ENCODE assay signal across 8 mouse cellular contexts in genomic region chr12:59011275-59011843, GRCm38 (mm10). TPM values are rescaled to one million over a fixed set of nuclear protein-coding genes. Genes with fewer than 3 reads are reported as not detected.
DNase-seq lines count a peak whose midpoint lies in the region; ATAC-seq and TF ChIP-seq lines count a peak whose summit lies in the region.

No protein-coding gene starts in this region.

- H3K9me3 ChIP-seq in heart, embryonic 16.5 days (replicated peaks; ENCODE audit: control insufficient read depth, low read length) = no peaks in the 10 kb centered on the region
- H3K9me3 ChIP-seq in hindbrain, embryonic 11.5 days (ENCODE audit: control insufficient read depth, low read length) = no peaks in the 10 kb centered on the region

- CTCF ChIA-PET in Patski (lab: Charles Lee) = interaction anchor here (1.3 kb wide), 1 partner anchor 34 kb away, joined by 3 read pairs; no protein-coding TSS in a partner anchor

- under 1% methylated on average over 25 of the region's 25 CpGs for WGBS in heart, embryonic 16.5 days
- under 1% methylated on average over 25 of the region's 25 CpGs for WGBS in hindbrain, embryonic 11.5 days

- H3K4me1 ChIP-seq in heart, embryonic 16.5 days (ENCODE audit: control insufficient read depth, insufficient read depth, low read length) = peaks cover 28% of the 10 kb centered on the region
- no peaks in the 10 kb centered on the region for H3K4me1 ChIP-seq in hindbrain, embryonic 11.5 days (replicated peaks; ENCODE audit: control insufficient read depth, insufficient read depth, low read length)

- no peak for TF ChIP-seq CTCF in Patski (IDR thresholded peaks at IDR 0.05)

- POLR2A ChIA-PET in Patski (lab: Charles Lee) = interaction anchor here (0.6 kb wide), 1 partner anchor 11 kb away, joined by 5 read pairs; no protein-coding TSS in a partner anchor

- peak; percentile 8 for ATAC-seq in heart, embryonic 16.5 days (replicated peaks; ENCODE audit: extremely low read depth, insufficient read depth, low FRiP score)
- ATAC-seq in Patski = peak; percentile 64
- ATAC-seq in hindbrain, embryonic 11.5 days (ENCODE audit: low FRiP score) = no peak
- peak; percentile 66 for ATAC-seq in megakaryocyte-erythroid progenitor cell, adult 5-6 weeks (replicated peaks; ENCODE audit: low FRiP score, low TSS enrichment, poor library complexity, severe bottlenecking)
- no peak; the same call in none of the 2 replicates for ATAC-seq in monocyte, adult 5-6 weeks (replicated peaks; ENCODE audit: insufficient number of reproducible peaks, low FRiP score, low TSS enrichment, poor library complexity, severe bottlenecking)

- H3K4me3 ChIP-seq in heart, embryonic 16.5 days (ENCODE audit: low read length) = peak overlapping the region; percentile 93
- H3K4me3 ChIP-seq in hindbrain, embryonic 11.5 days (ENCODE audit: low read depth, low read length) = peak overlapping the region; percentile 81

- peak overlapping the region; percentile 89 for H3K4me2 ChIP-seq in heart, embryonic 16.5 days (ENCODE audit: low read depth, low read length)
- H3K4me2 ChIP-seq in hindbrain, embryonic 11.5 days (replicated peaks; ENCODE audit: low read depth, low read length) = peak overlapping the region; percentile 58

- DNase-seq in heart, postnatal 4 days = no peak
- no peak for DNase-seq in Patski (ENCODE audit: low read depth, low spot score)
- DNase-seq in hindbrain, embryonic 11.5 days (ENCODE audit: low spot score) = no peak
- DNase-seq in frontal cortex, postnatal 10 days (ENCODE audit: low spot score in 2 of 2) = no peak
- no peak for DNase-seq in adrenal gland, adult 2 months

- no peaks in the 10 kb centered on the region for H3K27me3 ChIP-seq in heart, embryonic 16.5 days (ENCODE audit: control insufficient read depth, insufficient read depth, low read length)
- H3K27me3 ChIP-seq in Patski = no peaks in the 10 kb centered on the region
- H3K27me3 ChIP-seq in hindbrain, embryonic 11.5 days (ENCODE audit: control insufficient read depth, insufficient read depth, low read length) = no peaks in the 10 kb centered on the region

- in situ Hi-C loops in Patski (cut with MboI; ENCODE audit: low pct_unique_long_range_greater_than_20kb) = no loop called here

- H3K27ac ChIP-seq in heart, embryonic 16.5 days (ENCODE audit: low read length) = peak overlapping the region; percentile 93
- H3K27ac ChIP-seq in hindbrain, embryonic 11.5 days (ENCODE audit: low read depth, low read length) = peak overlapping the region; percentile 85

- H3K36me3 ChIP-seq in heart, embryonic 16.5 days (ENCODE audit: control insufficient read depth, insufficient read depth) = peaks cover 7% of the 10 kb centered on the region
- no peaks in the 10 kb centered on the region for H3K36me3 ChIP-seq in hindbrain, embryonic 11.5 days (ENCODE audit: control insufficient read depth, insufficient read depth, low read length)

- peak overlapping the region; percentile 94 for H3K9ac ChIP-seq in heart, embryonic 16.5 days (ENCODE audit: low read length)
- H3K9ac ChIP-seq in hindbrain, embryonic 11.5 days (ENCODE audit: low read depth, low read length) = peak overlapping the region; percentile 80

RNA-seq across cellular contexts. Expression of gene Sec23a, which starts 0.5 kb away (rescaled TPM):
- polyA plus RNA-seq in heart, embryonic 16.5 days (2015; fragmentation: Nextera tagmentation; extraction: Ambion mirVana) = 55.5 and 63.7 TPM in 2 replicates
- total RNA-seq in heart, postnatal 4 days (2021) = 10 to 100 TPM; 51.0 to 53.8 TPM
- polyA plus RNA-seq in Patski (2021) = 47.3 TPM
- polyA plus RNA-seq in hindbrain, embryonic 11.5 days (2014; fragmentation: Nextera tagmentation; extraction: Ambion mirVana) = 91.5 and 106 TPM in 2 replicates
- total RNA-seq in megakaryocyte-erythroid progenitor cell, adult 5-6 weeks (2014; fragmentation: Nextera tagmentation) = 9.8 and 13.1 TPM in 2 replicates
- total RNA-seq in megakaryocyte-erythroid progenitor cell, adult 5-6 weeks (2017) = 25.9 and 28.0 TPM in 2 replicates
- total RNA-seq in monocyte, adult 5-6 weeks (2017) = 20.5 to 28.1 TPM (median 24.5 TPM) in 3 replicates
- 10 to 100 TPM; 38.8 to 48.9 TPM for total RNA-seq in adrenal gland, adult 2 months (2021)
- 7.2 and 10.6 TPM in 2 replicates for polyA plus RNA-seq in adrenal gland, adult 2 months (2012; rRNA removed)

RNA-seq across cellular contexts. Expression of gene Gemin2, which starts 1.8 kb away (rescaled TPM):
- polyA plus RNA-seq in heart, embryonic 16.5 days (2015; fragmentation: Nextera tagmentation; extraction: Ambion mirVana) = 21.5 and 21.9 TPM in 2 replicates
- total RNA-seq in heart, postnatal 4 days (2021) = 1 to 10 TPM; 8.8 to 9.8 TPM
- 13.9 TPM for polyA plus RNA-seq in Patski (2021)
- polyA plus RNA-seq in hindbrain, embryonic 11.5 days (2014; fragmentation: Nextera tagmentation; extraction: Ambion mirVana) = 26.3 and 26.4 TPM in 2 replicates
- 26.8 and 41.3 TPM in 2 replicates for total RNA-seq in megakaryocyte-erythroid progenitor cell, adult 5-6 weeks (2014; fragmentation: Nextera tagmentation)
- 23.1 and 28.5 TPM in 2 replicates for total RNA-seq in megakaryocyte-erythroid progenitor cell, adult 5-6 weeks (2017)
- total RNA-seq in monocyte, adult 5-6 weeks (2017) = 5.1 to 8.0 TPM (median 7.8 TPM) in 3 replicates
- 10 to 100 TPM in 1 of 2 experiments, 1 to 10 TPM in 1; 5.9 to 10.2 TPM for total RNA-seq in adrenal gland, adult 2 months (2021)
- polyA plus RNA-seq in adrenal gland, adult 2 months (2012; rRNA removed) = 1.1 and 1.5 TPM in 2 replicates

RNA-seq across cellular contexts. Expression of gene Trappc6b, which starts 49.9 kb away (rescaled TPM):
- polyA plus RNA-seq in heart, embryonic 16.5 days (2015; fragmentation: Nextera tagmentation; extraction: Ambion mirVana) = 88.5 and 110 TPM in 2 replicates
- 10 to 100 TPM; 56.6 to 63.5 TPM for total RNA-seq in heart, postnatal 4 days (2021)
- 86.3 TPM for polyA plus RNA-seq in Patski (2021)
- polyA plus RNA-seq in hindbrain, embryonic 11.5 days (2014; fragmentation: Nextera tagmentation; extraction: Ambion mirVana) = 75.3 and 83.6 TPM in 2 replicates
- 38.1 and 68.1 TPM in 2 replicates for total RNA-seq in megakaryocyte-erythroid progenitor cell, adult 5-6 weeks (2014; fragmentation: Nextera tagmentation)
- 39.4 and 68.8 TPM in 2 replicates for total RNA-seq in megakaryocyte-erythroid progenitor cell, adult 5-6 weeks (2017)
- 110 to 131 TPM (median 119 TPM) in 3 replicates for total RNA-seq in monocyte, adult 5-6 weeks (2017)
- 10 to 100 TPM; 83.5 to 90.5 TPM for total RNA-seq in adrenal gland, adult 2 months (2021)
- 86.1 and 101 TPM in 2 replicates for polyA plus RNA-seq in adrenal gland, adult 2 months (2012; rRNA removed)

RNA-seq across cellular contexts. Expression of gene Pnn, which starts 55.3 kb away (rescaled TPM):
- polyA plus RNA-seq in heart, embryonic 16.5 days (2015; fragmentation: Nextera tagmentation; extraction: Ambion mirVana) = 61.6 and 76.5 TPM in 2 replicates
- total RNA-seq in heart, postnatal 4 days (2021) = 10 to 100 TPM; 38.5 to 40.4 TPM
- polyA plus RNA-seq in Patski (2021) = 55.8 TPM
- 106 and 107 TPM in 2 replicates for polyA plus RNA-seq in hindbrain, embryonic 11.5 days (2014; fragmentation: Nextera tagmentation; extraction: Ambion mirVana)
- total RNA-seq in megakaryocyte-erythroid progenitor cell, adult 5-6 weeks (2014; fragmentation: Nextera tagmentation) = 119 and 145 TPM in 2 replicates
- 135 and 162 TPM in 2 replicates for total RNA-seq in megakaryocyte-erythroid progenitor cell, adult 5-6 weeks (2017)
- 109 to 145 TPM (median 133 TPM) in 3 replicates for total RNA-seq in monocyte, adult 5-6 weeks (2017)
- total RNA-seq in adrenal gland, adult 2 months (2021) = 10 to 100 TPM; 28.9 to 51.7 TPM
- polyA plus RNA-seq in adrenal gland, adult 2 months (2012; rRNA removed) = 5.2 and 6.1 TPM in 2 replicates

Comparison
In these comparisons a context has a peak if more than half of its experiments do, and no peak if none do; other contexts are left out.
1. ATAC-seq: peak in heart, embryonic 16.5 days (single experiment), Patski (single experiment) and megakaryocyte-erythroid progenitor cell, adult 5-6 weeks (single experiment); none in hindbrain, embryonic 11.5 days (single experiment) and monocyte, adult 5-6 weeks (single experiment).